Mouse (Mus musculus) intestine, embryonic 15.5 days (tissue): ENCODE data around the gene Dnm2. TPM values are rescaled to one million over a fixed set of nuclear protein-coding genes. Genes with fewer than 3 reads are reported as not detected.
"Not testable (repeated sequence)": the region's sequence is repeated elsewhere in the genome, so short reads cannot be mapped to it uniquely, and the experiment has no call there.

Experiments used
- ATAC-seq: fragments of 200-750 bp; cut with Nextera tagmentation; 2 replicates; pipeline ENCODE4 v1.8.0; 2017; ENCODE audit warnings: moderate TSS enrichment, moderate library complexity
- H3K27ac ChIP-seq: fragments of 300-500 bp; sonication (generic); 2 replicates; pipeline ENCODE4 v1.5.1; 2015; ENCODE audit warnings: mild to moderate bottlenecking, inconsistent platforms
- H3K27me3 ChIP-seq: fragments of 300-500 bp; sonication (generic); replicated peaks from 2 replicates; pipeline ENCODE4 v1.6.1; 2015; ENCODE audit warnings: inconsistent platforms
- H3K36me3 ChIP-seq: fragments of 300-500 bp; sonication (generic); 2 replicates; pipeline ENCODE4 v1.6.1; 2015; ENCODE audit warnings: inconsistent platforms
- H3K4me1 ChIP-seq: fragments of 300-500 bp; sonication (generic); replicated peaks from 2 replicates; pipeline ENCODE4 v1.6.1; 2015; ENCODE audit warnings: inconsistent platforms
- H3K4me2 ChIP-seq: fragments of 300-500 bp; sonication (generic); replicated peaks from 2 replicates; pipeline ENCODE4 v1.6.1; 2015; ENCODE audit warnings: mild to moderate bottlenecking, inconsistent platforms
- H3K4me3 ChIP-seq: fragments of 300-500 bp; sonication (generic); replicated peaks from 2 replicates; pipeline ENCODE4 v1.5.1; 2015; ENCODE audit warnings: inconsistent platforms
- H3K9ac ChIP-seq: fragments of 300-500 bp; sonication (generic); 2 replicates; pipeline ENCODE4 v1.6.1; 2015; ENCODE audit warnings: inconsistent platforms
- H3K9me3 ChIP-seq: fragments of 300-500 bp; sonication (generic); 2 replicates; pipeline ENCODE4 v1.6.1; 2016; ENCODE audit warnings: inconsistent platforms
- WGBS: fragments of 180-500 bp; shearing (Covaris S2); methylation state at CpG from one replicate; pipeline ENCODE4 v1.1.7; 2015; 5-methylcytosine and 5-hydroxymethylcytosine counted together
- polyA plus RNA-seq: library from polyadenylated mRNA; unstranded; fragments of >200 nt; fragmentation: Nextera tagmentation; extraction: Ambion mirVana; gene quantifications from 2 replicates; pipeline ENCODE4 v1.2.1, GENCODE M21; 2015

The Dnm2 gene
- polyA plus RNA-seq, 1 experiment from 2014 or later = 70.6 TPM

DNA sequence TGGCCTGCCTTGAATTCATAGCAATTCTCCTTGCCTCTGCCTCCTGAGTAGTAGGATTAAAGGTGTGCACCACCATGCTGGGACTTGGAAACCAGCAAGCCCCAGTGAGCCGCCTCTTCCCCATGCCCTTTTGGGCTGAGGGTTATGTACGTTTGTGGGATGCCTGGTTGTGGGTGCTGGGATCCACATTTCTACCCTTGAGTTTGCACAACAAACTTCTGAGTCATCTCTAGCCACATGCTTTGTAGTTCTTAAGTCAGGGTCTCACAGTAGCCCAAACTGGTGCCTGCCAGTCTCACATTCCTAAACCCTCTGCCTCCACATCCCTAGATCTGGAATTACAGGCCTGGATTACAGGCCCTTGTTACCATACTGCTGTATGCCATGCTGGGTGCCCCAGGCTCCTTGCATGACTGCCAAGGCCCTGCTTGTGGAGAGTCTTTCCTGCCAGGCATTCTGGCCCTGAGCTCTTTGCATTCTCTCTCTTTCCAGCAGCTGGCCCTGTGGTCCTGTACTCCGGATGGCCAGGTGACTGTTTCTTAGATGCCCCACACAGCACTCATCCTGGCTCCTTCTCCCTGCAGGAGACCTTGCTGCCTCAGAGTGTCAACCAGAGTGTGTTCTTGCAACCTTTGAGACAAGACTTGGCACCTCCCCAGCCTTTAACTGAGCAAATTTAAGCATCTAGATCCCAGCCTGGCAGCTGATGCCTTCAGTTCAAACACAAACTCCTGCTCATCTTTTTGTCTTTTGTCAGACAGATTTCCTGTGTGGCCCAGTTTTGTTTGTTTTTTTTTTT lies 39.3 kb downstream of the Dnm2 start:
- WGBS = 81% methylated on average over 3 of the region's 3 CpGs
- no peak overlapping the region for H3K4me2 ChIP-seq
- H3K9ac ChIP-seq = no peak overlapping the region
- 0 out of 2 replicates have a peak, but pooled peaks cover 6% of the 10 kb centered on the region for H3K36me3 ChIP-seq
- no peak overlapping the region for H3K27ac ChIP-seq
- ATAC-seq = no peak
- no peaks in the 10 kb centered on the region for H3K27me3 ChIP-seq
- H3K9me3 ChIP-seq = no peaks in the 10 kb centered on the region
- H3K4me3 ChIP-seq = no peak overlapping the region
- H3K4me1 ChIP-seq = 0 out of 2 replicates have a peak, but pooled peaks cover 6% of the 10 kb centered on the region

DNA sequence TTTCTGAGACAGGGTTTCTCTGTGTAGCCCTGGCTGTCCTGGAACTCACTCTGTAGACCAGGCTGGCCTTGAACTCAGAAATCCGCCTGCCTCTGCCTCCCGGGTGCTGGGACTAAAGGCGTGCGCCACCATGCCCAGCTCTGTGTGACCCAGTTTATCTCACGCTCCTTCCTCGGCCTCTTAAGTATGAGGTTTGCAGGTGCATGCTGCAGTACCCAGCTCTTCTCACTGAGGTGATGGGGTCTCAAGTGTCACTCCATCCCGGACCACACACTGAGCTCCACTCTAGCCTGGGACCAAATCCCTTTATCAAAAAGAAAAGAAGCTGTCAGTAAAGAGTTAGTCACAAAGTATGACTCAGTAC lies 39.8 kb downstream of the Dnm2 start:
- not testable (repeated sequence) for H3K9me3 ChIP-seq, H3K27ac ChIP-seq, H3K4me2 ChIP-seq, H3K4me3 ChIP-seq, ATAC-seq, H3K4me1 ChIP-seq, H3K27me3 ChIP-seq, H3K36me3 ChIP-seq, H3K9ac ChIP-seq
- WGBS = 89% methylated on average over 7 of the region's 7 CpGs

DNA sequence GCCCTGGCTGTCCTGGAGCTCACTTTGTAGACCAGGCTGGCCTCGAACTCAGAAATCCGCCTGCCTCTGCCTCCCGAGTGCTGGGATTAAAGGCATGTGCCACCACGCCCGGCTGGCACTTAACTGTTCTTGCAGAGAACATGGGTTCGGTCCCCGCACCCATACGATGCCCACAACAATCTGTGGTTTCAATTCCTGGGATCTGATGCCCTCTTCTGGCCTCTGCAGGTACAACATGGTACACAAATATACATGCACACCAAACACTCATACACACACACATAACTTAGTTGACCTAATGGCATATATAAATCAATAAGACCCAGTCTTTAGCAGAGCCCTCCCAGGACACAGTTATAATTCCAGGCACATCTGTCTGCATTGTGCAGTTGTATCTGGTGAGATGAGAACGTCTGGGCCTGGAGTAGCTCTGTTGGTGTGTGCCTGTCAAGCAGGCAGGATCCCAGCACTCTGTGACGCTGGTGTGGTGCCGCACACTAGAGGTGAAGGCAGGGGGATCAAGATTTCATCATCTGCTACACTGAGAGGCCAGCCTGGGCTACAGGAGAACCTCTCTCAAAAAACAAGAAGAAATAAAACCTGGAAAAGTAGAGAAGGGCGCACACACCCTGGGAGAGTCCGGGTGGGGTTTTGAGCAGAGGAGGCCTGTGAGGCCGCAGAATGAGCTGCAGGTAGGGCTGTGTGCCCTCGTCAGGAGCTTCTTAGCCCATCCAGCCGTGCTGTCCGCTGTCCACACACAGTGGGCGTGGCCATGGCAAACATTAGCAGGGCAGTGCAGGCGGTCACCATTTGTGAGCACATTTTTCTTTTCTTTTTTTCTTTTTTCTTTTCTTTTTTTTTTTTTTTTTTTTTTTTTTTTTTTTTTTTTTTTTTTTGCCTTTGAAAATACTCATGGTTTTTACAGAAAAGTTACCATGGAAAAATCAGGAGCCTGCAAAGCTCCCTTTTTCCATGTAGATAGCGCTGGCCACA lies 44.6 kb downstream of the Dnm2 start:
- H3K36me3 ChIP-seq = peaks cover 37% of the 10 kb centered on the region

DNA sequence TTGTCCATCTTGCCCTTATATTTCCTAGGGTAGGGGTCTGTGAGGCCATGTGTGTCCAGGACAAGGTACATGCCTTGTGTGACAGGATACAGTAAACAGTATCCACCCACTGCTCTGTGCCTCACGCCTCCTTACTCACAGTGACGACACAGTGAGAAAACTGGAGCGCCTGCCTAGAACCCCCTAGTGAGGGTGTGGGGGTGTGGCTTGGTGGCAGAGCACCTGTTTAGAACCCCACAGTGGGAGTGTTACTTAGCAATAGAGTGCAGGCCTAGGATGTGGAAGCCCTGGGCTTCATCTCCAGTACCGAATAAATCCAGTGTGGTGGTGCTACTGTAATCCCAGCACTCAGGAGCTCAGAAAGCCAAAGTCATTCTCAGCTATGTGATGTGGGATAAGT lies 48.2 kb downstream of the Dnm2 start:
- Histone ChIP-seq H3K9ac (no peak overlapping the region), H3K27me3 (no peaks in the 10 kb centered on the region), H3K4me2 (no peak overlapping the region), H3K4me3 (no peak overlapping the region), H3K36me3 (peaks cover 58% of the 10 kb centered on the region), H3K9me3 (no peaks in the 10 kb centered on the region), H3K4me1 (no peaks in the 10 kb centered on the region), H3K27ac (no peak overlapping the region)
- no peak for ATAC-seq
- 79% methylated on average over 4 of the region's 4 CpGs for WGBS

More for the DNA sequence above, 44.6 kb downstream of the Dnm2 start:
- H3K4me2 ChIP-seq = no peak overlapping the region
- no peaks in the 10 kb centered on the region for H3K27me3 ChIP-seq
- H3K9me3 ChIP-seq = no peaks in the 10 kb centered on the region
- 82% methylated on average over 20 of the region's 20 CpGs for WGBS
- no peak overlapping the region for H3K4me3 ChIP-seq
- ATAC-seq = peak; percentile 45
- no peak overlapping the region for H3K27ac ChIP-seq
- H3K9ac ChIP-seq = no peak overlapping the region
- no peaks in the 10 kb centered on the region for H3K4me1 ChIP-seq

DNA sequence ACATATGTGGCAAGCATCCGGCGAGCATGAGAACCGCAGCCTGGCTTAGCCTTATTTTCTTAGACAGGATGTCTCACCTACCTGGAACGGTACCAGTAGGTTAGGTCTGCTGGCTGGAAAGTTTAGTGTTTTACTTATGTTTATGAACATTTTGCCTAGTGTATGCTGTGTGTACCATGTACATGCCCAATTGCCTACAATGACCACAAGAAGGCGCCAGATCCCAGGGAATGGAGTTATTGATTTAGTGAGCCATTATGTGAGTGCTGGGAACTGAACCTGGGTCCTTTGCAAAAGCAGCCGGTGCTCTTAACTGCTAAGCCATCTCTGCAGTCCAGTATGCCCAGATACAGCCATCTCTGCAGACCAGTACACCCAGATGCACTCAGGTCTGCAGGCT lies 53.0 kb downstream of the Dnm2 start:
- Histone ChIP-seq H3K4me1 (no peaks in the 10 kb centered on the region), H3K4me2 (no peak overlapping the region), H3K36me3 (peaks cover 58% of the 10 kb centered on the region), H3K4me3 (no peak overlapping the region), H3K27ac (no peak overlapping the region), H3K27me3 (no peaks in the 10 kb centered on the region), H3K9me3 (no peaks in the 10 kb centered on the region), H3K9ac (no peak overlapping the region)
- ATAC-seq = no peak
- WGBS = 97% methylated on average over 6 of the region's 6 CpGs

DNA sequence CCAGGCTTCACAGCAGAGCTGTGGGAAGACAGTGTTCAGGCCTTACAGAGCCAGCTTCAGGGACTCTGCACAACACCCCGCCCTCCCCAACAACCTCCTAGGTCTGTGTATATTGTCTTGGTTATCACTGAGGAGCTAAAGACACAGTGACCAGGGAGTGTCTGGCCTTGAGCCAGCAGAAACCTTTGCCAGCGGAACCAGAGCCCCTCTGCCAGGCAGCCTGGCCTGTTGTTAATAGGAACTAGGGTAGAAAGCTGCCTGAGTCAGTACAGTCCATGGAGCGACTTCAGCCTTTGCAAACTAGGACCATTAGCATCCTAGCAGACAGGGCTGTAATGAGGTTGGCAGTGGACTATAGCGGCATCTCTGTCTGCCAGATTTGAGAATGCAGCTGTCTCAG lies 59.4 kb downstream of the Dnm2 start:
- peaks cover 21% of the 10 kb centered on the region for H3K36me3 ChIP-seq
- no peaks in the 10 kb centered on the region for H3K4me1 ChIP-seq
- no peak overlapping the region for H3K4me3 ChIP-seq
- H3K9me3 ChIP-seq = no peaks in the 10 kb centered on the region
- no peak for ATAC-seq
- 83% methylated on average over 4 of the region's 4 CpGs for WGBS
- no peak overlapping the region for H3K9ac ChIP-seq
- H3K4me2 ChIP-seq = no peak overlapping the region
- no peaks in the 10 kb centered on the region for H3K27me3 ChIP-seq
- H3K27ac ChIP-seq = no peak overlapping the region

DNA sequence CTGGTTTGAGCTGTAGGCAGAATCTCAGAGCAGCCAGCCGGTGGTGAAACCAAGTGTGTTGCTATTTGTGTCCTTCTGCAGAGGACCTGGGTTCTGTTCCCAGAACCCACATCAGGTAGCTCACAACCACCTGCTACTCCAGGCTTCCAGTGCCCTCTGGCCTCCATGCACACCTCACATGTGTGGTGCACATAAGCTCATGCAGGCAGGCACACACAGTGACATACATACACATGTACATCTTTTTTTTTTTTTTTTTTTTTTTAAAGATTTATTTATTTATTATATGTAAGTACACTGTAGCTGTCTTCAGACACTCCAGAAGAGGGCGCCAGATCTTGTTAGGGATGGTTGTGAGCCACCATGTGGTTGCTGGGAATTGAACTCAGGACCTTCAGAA lies 63.5 kb downstream of the Dnm2 start:
- ATAC-seq, H3K27me3 ChIP-seq, H3K9me3 ChIP-seq, H3K27ac ChIP-seq, H3K9ac ChIP-seq, H3K36me3 ChIP-seq, H3K4me2 ChIP-seq, H3K4me1 ChIP-seq, H3K4me3 ChIP-seq: not testable (repeated sequence)
- WGBS = 92% methylated on average over 1 of the region's 2 CpGs

DNA sequence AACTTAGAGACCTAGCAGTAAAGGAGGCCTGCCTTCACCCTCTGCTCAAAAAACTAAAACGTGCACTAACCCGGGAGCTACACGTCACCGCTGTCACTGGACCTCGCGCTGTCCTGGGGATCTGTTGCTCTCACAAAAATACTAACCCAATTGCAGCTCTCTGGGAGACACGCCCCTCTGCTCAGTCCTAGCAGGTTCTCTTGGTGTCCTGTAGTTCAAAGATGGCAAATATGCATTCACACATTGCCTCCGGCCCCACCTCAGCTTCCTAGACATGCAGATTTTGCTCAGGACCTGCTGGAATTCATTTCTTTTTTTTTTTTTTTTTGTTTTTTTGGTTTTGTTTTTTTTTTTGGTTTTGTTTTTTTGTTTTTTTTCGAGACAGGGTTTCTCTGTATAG lies 66.0 kb downstream of the Dnm2 start:
- no peaks in the 10 kb centered on the region for H3K27me3 ChIP-seq
- no peak overlapping the region for H3K27ac ChIP-seq
- no peak overlapping the region for H3K9ac ChIP-seq
- 90% methylated on average over 9 of the region's 9 CpGs for WGBS
- no peak for ATAC-seq
- peaks cover 11% of the 10 kb centered on the region; the same call in 1 of the 2 replicates for H3K36me3 ChIP-seq
- no peaks in the 10 kb centered on the region for H3K9me3 ChIP-seq
- no peaks in the 10 kb centered on the region for H3K4me1 ChIP-seq
- H3K4me2 ChIP-seq = no peak overlapping the region
- H3K4me3 ChIP-seq = no peak overlapping the region

DNA sequence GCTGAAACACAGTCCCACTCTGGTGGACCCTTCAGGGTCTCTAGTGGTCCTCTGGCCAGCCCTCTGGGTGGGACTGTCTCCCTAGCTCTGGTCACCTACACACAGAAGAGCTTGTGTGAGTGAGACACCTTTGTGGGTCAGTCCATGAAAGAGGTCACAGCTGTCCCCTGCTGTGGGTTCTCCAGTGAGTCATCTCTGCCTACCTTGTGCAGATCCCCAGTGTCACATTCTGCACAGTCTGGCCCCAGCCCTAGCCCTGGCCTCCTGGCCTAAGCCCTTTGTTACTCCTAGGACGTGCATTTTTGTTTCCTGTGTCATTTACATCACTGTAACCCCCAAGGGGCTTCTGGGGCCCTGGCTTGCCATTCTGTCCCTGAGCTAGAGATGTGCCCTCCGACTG lies 69.2 kb downstream of the Dnm2 start:
- 77% methylated on average over 2 of the region's 2 CpGs for WGBS
- Histone ChIP-seq H3K9ac (no peak overlapping the region), H3K4me1 (no peaks in the 10 kb centered on the region), H3K9me3 (no peaks in the 10 kb centered on the region), H3K36me3 (peaks cover 11% of the 10 kb centered on the region), H3K4me3 (no peak overlapping the region), H3K4me2 (no peak overlapping the region), H3K27ac (no peak overlapping the region), H3K27me3 (no peaks in the 10 kb centered on the region)
- ATAC-seq = no peak

DNA sequence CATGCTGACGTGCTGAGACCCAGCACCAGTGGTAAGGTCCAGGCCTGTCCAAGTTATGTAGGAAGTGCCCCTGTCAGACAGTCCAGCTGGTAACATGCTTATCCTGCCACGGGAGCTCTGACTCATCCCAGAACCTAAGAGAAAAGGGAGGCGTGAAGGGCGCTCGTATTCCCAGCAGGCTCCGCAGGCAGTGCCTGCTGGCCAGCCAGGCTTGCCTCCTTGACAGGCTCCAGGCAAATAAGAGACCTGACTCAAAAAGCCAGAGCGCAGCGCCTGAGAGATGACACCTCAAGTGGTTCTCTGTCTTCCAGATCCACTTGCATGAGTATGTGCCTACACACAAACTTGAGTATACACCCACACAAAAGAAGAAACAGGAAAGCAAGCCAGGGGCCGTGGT lies 70.0 kb downstream of the Dnm2 start:
- peaks cover 13% of the 10 kb centered on the region for H3K36me3 ChIP-seq
- no peak overlapping the region for H3K27ac ChIP-seq
- ATAC-seq = no peak
- WGBS = 80% methylated on average over 9 of the region's 9 CpGs
- no peaks in the 10 kb centered on the region for H3K9me3 ChIP-seq
- no peak overlapping the region for H3K9ac ChIP-seq
- H3K4me3 ChIP-seq = no peak overlapping the region
- no peaks in the 10 kb centered on the region for H3K27me3 ChIP-seq
- H3K4me2 ChIP-seq = no peak overlapping the region
- no peaks in the 10 kb centered on the region for H3K4me1 ChIP-seq

DNA sequence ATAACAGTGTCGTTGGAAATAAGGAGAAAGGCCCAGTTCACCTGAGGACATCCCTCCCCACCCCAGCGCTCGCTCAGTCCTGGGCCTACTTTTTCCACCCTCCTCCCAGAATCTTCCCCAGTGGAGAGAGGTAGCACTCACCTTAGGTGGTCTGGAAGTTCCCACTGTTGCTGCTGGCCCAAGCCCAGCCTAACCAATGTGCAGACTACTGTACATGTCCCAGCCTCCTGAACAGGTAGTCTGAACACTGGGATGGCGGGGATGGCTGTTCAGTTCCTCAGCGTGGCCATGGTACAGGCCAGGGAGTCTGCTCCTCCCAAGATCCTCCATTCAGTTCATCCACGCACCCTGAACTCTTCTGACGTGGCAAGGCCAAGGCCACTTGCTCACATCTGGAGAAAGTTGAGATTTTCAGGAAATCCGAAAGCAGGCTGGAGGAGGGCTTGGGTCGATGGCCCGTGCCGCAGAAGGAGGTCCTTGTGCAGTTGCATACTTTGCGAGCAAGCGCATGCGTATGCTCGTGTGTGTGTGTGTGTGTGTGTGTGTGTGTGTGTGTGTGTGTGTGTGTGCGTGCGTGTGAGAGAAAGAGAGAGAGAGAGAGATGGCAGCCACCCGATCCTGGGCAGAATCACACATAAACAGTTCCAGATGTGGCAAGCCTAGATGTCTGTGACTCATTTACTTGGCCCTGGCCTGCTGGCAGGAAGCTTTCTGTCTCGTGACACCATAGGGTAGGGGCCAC lies 71.8 kb downstream of the Dnm2 start:
- peak; percentile 15; the same call in 1 of the 2 replicates for ATAC-seq
- 84% methylated on average over 19 of the region's 19 CpGs for WGBS
- H3K4me2 ChIP-seq = no peak overlapping the region
- H3K27me3 ChIP-seq = no peaks in the 10 kb centered on the region
- H3K36me3 ChIP-seq = peaks cover 13% of the 10 kb centered on the region
- H3K9ac ChIP-seq = no peak overlapping the region
- no peaks in the 10 kb centered on the region for H3K4me1 ChIP-seq
- no peaks in the 10 kb centered on the region for H3K9me3 ChIP-seq
- no peak overlapping the region for H3K27ac ChIP-seq
- H3K4me3 ChIP-seq = no peak overlapping the region

DNA sequence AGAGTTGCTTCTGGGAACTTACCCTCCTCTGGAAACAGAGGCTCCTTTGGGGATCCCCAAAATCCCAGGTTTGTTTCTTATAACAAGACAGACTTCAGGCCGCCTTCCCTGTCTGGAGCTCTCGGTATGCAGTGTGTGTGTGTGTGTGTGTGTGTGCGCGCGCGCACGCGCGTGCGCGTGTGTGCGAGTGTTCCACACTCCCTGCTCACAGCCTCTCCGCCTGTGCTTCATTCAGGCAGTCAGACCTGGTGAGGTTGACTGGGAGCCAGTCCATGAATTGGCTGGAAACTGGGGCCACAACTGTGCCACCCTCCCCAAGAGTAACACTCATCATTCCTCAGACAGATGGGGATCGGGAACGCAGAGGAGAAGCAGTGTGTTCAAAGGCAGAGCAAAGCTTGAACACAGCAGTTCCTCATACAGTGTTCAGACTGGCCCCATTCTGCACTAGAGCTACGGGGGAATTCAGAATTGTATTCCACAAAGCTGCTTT lies 72.4 kb downstream of the Dnm2 start:
- peaks cover 13% of the 10 kb centered on the region for H3K36me3 ChIP-seq
- no peak overlapping the region for H3K27ac ChIP-seq
- H3K4me3 ChIP-seq = no peak overlapping the region
- no peaks in the 10 kb centered on the region for H3K9me3 ChIP-seq
- H3K27me3 ChIP-seq = no peaks in the 10 kb centered on the region
- H3K9ac ChIP-seq = no peak overlapping the region
- H3K4me1 ChIP-seq = no peaks in the 10 kb centered on the region
- ATAC-seq = no peak
- 87% methylated on average over 16 of the region's 16 CpGs for WGBS
- no peak overlapping the region for H3K4me2 ChIP-seq
